Mouse (Mus musculus) natural killer cell, adult 2 months (primary cell): ENCODE measurements at regions not wholly inside any gene's neighbourhood (a gene's known extent, or its start where the extent isn't known, plus 50 kb on each side); places are given as distances from the start of the nearest gene placed in this dataset.

ENCODE experiments used
- DNase-seq, 2 experiments: peaks; one replicate each; pipeline ENCODE4 v3.0.0; 2022; ENCODE audit warnings: low spot score in 2 of 2

DNA sequence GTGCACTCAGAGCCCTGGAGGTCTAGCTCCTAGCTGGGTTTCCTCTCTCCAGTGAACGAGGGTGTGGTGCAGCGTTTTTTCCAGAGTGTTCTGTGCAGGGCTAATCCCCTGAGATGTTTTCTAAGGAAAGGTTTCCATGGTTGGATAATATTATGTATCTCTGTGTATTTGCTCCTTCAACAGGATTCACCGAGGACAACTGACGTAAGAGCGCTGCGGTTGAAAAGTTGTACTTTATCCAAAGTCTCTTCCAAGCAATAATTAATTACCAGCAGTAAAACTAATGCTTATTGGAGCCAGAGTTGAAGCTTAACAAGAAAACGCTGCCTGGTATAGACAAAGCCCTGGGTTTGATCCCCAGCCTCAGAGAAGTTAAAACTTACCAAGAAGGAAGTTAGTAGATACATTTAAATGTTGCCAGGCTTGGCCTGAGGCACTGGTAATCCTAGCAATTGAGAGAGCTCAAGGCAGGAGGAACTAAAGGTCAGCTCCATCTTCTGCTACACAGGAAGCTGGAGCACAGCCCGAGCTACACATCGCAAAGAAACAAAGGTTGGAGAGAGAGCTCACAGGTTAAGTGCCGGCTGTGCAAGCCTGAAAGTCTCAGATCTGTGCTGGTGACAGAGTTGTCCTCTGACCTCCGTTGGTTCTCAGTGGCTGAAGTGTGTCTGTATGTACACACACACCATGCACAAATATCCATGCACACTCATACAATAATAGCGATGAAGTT, 51.2 kb upstream of the Rap1b start:
- no peak for DNase-seq

DNA sequence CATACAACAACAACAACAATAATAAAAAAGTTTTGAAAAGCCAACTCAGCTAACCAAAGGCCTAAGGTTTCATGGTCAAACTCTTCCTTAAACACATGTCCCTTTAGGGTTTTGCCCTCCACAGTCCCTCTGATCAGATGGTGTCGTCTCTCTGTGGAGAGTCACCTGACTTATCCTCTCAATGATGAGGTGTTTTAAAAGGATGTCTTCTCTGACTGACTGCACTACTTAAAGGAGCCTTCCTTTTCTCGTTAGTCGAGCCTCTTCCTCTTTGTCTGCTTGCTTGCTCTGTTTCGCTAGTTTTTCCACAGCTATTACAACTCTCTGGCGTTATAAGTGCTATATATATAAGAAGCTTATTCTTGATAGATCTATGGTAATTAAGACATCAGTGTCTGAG, 51.9 kb upstream of the Rap1b start:
- no peak for DNase-seq

DNA sequence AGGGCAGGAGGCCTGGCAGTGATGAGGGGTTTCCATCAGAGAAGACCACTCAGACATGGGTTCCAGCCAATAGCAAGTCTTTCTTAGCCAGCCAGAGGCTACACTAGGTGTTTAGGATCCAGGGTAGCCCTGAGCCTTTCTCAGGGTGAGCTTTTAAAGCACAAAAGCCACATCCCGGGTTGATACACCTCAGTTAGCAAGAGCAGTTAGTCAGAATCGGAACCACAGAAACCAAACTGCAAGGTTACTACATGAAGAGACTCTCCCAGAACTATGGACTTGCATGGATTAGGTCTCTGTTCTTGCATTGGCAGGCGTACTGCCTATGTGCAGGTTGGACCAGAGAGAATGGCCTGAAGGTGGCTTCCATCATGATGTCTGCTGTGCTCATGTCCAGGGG, 52.6 kb upstream of the Rap1b start:
- DNase-seq = no peak

DNA sequence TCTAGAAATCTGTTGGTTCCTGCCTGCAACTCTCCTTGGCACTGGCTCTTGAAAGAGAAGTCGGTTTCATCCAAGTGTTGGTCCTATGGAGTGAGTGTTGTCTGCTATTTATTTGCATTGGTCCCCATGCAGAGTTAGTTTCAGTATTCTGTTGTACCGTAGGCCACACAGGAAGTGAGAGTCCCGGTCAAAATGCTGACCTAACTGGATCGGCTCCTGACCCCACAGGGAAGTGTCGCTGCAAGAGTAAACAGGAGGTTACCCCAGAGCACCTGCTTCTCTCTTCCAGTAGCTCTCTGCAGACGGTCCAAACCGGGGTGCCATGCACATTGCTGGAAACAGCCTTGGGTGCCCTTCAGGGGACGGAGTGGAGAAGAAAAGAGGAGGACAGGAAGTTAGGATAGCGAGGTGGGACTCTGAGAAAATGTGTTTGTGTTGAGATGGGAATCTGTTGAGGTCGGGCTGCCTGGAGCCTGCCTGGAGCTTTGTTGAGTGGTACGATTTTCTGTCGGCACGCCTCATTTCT, 53.6 kb upstream of the Rap1b start:
- DNase-seq = no peak

DNA sequence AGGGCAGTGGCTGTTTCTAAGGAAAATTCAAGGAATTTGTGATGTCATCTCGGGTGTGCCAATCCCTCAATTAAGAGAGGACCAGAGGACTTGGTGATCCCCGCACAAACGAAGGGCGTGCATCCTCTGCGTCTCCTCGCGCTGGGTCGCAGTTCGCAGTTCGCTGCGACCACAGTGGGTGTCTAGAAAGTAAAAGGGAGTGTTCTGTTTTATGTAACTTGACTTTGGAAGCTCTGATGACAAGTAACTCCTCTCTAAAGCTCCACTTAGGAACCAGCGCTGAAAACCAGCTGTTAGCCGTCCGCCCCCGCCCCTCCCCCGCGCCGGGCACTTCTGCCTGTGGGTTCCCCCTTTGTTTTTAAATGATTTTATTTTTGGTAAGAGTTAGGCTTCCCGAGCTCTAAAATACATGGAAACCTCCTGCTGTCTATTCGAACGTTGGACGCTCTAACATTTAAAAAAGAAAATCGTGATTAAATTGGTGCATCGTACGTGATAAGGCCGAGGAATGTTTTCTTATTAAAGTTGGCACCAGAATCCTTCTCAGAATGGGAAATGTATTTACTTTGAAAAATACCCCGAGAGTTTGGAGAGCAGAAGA, 59.9 kb upstream of the Rap1b start:
- no peak for DNase-seq

DNA sequence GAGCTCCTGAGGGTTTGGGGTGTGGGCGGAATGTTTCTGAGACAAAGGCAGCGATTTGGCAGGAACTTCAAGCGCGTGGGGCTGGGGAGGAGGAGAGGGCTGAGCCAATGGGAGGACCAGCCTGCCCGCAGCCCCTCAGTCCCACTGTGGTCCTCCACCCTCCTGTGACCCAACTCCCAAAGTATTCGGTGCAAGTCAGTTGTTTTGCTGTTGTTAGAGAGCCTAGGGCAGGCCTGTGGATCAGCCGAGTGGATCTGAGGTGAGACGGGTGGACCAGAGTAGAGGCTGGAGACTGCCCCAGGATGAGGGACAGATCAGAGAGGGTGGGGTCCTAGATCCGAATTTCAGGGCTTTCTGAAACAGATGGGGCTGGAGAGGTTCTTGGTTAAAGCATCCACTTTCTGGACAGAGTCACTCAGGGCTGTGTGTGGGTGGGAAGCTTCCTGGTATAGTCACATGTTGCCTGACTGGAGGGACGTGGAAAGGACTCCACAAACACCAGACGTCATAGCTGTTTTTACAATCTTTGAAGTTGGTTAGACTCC, 60.5 kb upstream of the Rap1b start:
- peak; percentile 16 to 49 for DNase-seq

DNA sequence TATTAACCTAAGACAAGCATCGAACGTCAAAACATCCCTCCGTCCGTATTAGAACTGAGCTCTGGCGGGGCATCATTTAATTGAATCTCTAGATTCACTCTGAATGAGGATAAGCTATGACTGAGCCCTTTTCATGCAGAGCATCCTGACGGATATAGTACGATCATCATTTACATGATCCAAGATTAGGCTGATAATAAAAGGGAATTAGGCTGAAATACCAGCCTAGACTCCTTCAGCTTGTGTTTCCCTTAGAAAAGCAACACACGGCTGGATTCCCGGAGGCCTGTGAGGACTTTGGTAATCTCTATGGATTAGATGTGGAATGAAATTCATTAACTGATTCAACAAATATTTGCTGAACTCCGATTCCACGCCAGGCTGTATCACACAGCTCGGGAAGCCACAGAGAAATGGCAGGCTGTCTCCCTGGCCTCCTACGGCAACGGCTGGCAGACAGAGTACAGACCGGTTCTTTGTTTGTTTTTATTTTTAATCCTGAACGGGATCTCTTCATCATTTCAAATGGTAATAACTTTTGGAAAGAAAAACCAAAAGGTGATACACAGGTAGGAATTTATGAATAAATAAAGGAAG, 62.3 kb upstream of the Rap1b start:
- no peak for DNase-seq

DNA sequence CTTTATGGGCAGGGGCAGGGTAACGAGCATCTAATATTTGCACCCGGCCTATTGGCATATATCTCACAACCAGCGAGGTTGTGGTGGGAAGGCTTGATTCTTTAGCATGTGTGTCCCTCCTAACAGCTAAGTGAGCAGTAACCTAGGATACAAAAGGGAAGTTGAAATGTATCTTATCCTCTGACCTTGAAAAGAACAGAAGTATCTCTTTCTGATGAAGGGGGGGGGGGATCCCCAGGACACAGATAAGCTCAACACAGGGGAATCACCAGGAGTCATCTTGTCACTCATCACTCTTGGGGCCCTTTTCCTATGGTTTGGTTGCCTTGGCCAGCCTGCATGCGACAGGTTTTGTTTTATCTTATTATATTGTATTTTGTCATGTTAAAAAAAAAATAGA, 63.3 kb upstream of the Rap1b start:
- no peak for DNase-seq

DNA sequence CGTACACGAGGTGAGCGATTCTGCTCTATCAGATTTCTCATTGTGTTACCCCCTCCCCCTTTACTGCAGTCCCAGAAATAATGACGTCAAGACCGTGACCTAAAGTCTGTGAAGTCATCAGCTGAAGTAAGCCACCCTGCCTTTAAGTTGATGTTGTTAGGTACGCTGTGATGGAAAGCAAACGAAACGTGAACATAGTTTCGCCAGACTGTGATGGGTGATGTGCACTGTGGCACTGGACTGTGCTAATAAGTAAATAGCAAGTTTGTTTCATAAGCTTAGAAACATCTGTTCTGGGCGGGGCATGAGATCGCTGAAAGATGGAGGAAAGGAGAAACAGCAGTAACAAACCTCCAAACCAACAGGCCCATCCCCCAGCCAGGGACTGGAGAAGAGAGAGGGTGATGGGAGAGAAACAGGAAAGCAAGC, 64.0 kb upstream of the Rap1b start:
- no peak for DNase-seq

DNA sequence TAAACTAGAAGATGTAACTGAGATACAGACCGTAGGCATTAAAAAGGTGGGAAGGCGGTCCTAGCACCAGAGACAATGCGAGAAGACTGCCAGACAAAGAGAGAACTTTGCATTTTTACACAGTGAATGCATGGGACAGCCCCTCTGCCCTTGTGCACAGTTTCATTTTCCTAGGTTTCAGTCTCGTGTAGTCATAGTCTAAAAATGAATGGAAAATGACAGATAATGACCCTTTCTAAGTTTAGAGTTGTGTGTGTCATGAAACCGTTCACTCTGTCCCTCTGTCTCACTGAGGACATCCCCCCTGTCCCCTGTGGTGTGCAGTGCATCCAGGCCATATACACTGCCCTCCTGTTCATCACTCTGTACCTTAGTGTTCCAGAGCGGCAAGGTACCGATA, 64.6 kb upstream of the Rap1b start:
- no peak for DNase-seq

DNA sequence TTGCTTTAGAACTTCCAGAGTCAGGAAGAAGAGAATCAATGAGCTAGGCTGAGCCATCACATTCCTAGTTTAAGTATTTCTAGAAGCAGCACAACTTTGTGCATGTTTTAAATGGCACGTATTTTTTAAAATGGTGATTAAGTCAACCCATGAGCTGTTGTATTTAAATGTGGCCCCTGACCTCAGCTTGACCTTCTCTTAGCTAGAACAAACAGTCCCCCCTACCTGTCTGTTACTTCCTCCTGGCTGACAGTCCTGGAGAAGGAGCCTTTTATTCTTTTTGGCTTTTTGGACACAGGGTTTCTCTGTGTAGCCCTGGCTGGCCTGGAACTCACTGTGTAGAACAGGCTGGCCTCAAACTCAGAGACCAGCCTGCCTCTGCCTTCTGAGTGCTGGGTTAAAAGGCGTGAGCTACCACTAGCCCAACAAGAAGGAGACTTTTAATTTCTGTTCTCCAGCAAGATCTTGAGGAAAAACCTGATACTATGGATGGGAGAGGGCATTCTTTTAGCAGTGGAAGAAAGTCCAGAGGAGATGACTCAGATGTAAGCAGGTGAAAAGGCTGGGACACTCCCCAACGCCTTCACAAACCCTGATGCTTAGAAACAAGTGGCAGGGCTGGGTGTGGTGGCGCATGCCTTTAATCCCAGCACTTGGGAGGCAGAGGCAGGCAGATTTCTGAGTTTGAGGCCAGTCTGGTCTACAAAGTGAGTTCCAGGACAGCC, 69.3 kb upstream of the Rap1b start:
- no peak for DNase-seq

DNA sequence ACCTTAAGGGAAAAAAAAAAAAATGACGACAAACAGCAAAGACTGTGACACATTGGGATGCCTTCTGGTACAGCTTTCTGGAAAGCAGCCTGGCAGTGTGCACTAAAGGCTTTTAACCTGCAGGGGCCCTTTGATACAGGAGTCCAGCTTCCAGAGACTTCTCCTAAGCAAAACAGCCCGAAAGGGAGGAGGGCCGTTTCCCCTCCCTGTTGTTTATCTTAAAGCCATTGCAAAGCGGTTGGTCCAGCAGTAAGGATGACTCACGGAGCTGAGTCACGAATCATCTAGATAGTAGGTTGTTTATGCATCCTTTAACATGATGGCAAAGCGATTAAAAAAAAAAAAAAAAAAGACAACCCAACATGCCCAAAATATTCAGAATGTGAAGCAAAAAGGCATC, 70.4 kb upstream of the Rap1b start:
- no peak for DNase-seq

DNA sequence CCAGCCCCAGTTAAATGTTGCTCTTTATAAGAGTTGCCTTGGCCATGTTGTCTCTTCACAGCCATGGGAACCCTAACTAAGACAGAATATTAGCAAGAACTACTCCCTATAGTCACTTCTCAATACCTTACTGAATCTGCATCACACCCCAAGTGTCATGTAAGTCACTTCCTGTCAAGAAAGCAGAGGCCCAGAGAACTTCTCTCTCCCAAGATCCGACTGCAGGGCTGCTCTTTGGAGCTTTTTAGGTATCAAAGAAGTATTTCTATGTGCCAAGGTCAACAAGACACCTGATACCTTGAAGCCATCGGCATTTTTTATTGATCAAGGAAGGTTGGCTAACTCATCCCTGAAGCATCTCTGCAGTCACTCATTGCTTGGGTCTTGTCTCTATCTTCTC, 72.0 kb upstream of the Rap1b start:
- DNase-seq = peak in 1 of 2 experiments; percentile 45

DNA sequence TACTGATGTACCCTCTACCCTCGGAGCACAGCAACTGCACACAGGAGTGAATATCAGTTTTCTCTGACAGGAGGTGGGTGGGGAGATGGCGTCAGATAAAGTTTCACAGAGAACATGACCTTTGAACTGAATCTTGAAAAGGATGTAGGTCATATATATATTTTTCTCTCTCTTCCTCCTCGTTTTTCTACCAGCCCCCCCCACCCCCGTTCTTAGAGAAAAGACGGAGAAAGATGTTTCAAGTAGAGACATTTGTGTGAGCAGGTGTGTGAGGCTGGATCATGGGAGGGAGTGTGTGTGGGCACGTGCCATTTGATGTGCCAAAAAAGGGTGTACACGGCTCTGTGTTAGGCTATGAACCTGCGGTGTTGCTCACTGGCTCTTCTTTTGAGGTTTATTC, 72.8 kb upstream of the Rap1b start:
- DNase-seq = peak; percentile 45 to 68

DNA sequence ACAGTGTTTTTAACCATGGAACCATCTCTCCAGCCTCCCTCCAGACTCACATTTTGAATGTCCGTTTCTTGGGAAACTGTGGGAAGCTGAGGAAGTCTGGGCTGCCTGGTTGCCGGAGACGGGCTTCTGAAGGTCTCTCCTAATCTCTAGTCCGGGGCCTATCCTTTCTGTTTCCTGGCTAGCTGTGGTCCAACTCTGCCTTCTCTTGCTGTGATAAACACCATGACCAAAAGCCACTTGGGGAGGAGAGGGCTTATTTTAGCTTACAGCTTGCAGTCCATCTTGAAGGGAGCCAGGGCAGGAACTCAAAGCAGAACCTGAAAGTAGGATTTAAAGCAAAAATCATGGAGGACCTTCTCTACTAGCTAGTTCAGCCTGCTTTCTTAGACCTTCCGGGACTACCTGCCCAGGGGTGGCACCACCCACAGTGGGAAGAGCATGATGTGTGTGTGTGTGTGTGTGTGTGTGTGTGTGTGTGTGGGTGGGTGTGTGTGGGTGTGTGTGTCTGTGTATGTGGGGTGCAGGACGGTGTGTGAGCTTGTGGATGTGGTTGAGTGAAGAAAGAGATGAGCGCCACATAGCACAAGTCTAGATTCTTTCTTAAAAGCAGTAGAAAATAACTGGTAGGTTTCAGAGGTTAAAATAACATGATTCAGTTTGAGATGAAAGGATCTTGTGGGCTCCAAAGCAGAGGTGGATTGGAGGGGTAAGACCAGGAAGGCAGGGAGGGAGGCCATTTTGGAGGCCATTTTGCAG, 73.5 kb upstream of the Rap1b start:
- no peak for DNase-seq

DNA sequence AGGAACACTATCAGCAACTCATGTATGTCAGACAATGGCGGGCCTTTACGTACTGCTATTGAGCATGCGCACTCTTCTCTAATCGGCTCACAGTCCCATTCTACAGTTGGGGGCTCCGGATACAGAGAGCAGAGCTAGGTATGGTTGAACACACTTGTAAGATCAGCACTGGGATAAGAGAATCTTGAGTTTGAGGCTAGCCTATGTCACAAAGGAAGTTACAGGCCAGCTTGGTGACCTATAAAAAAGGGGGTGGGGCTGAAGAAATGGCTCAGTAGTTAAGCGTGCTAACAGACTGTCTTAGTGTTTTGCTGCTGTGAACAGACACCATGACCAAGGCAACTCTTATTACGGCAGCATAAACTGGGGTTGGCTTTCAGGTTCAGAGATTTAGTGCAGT, 79.4 kb upstream of the Rap1b start:
- DNase-seq = no peak

DNA sequence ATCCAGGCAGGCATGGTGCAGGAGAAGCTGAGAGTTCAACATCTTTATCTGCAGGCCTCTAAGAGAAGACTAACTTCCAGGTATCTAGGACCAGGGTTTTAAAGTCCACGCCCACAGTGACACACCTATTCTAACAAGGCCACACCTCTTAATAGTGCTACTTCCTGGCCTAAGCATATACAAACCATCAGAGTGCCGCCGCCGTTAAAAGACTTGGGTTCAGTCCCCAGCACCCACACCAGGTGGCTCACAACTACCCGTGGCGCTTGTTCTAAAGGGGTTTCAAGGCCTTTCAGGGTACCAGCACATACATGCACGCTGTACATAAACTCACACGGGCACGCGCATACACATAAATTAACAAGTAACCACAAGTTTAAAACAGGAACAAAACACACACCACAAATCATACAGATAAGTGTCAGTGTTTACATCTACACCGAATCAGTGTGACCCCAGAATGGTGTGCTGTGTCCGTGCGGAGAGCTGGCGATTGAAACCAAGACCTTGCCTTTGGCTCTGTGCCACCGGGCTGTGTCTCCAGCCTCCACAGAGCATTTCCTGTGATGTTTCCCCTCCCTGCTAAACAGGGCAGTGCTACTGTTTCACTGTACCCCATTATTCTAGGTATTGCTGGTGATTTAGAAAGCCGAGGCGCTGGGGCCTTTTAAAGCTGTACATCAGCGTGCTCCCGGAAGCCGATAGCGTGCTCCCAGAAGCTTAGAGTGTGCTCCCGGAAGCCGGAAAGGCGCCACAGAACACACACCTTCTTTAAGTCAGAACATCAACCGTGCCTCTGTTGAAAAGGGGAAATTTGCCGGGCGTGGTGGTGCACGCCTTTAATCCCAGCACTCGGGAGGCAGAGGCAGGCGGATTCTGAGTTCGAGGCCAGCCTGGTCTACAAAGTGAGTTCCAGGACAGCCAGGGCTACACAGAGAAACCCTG, 80.0 kb upstream of the Rap1b start:
- DNase-seq = peak in 1 of 2 experiments; percentile 55

DNA sequence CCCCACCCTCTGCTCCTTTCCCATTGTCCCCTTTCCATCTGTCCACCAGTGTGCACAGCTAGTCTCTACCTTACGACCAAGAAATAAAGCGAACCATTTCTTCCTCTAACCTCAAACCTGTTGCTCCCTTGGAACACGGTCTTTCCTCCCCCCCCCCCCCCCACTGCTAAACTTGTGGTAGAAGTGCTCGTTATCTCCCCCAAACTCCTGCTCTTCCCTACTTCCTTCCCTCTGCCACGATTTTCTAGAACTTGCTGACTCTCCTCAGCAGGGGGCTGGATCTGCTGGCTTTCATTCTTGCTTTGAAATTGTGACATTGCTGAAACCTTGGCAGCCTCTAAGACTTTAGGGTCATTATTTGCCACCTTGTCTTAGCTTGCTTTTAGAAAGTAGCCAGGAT, 83.2 kb upstream of the Rap1b start:
- DNase-seq = no peak

DNA sequence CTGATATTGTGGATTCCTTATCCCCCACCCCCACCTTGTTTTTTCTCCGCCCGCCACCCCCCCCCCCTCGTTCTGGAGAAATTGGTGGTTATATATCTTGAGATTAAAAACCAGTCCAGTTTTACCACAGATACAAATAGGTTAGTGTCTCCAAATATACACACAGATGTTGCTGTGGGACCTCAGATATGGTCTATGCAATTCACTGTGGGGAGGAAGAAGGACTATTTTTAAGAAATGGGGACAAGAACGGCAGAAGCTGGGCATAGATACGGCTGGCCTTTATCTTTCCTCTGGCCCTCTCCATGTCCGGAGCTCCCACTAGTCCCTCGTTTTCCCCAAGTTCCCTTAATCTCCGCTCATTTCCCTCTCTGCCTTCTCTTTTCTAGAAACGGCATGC, 89.0 kb upstream of the Rap1b start:
- DNase-seq = no peak

DNA sequence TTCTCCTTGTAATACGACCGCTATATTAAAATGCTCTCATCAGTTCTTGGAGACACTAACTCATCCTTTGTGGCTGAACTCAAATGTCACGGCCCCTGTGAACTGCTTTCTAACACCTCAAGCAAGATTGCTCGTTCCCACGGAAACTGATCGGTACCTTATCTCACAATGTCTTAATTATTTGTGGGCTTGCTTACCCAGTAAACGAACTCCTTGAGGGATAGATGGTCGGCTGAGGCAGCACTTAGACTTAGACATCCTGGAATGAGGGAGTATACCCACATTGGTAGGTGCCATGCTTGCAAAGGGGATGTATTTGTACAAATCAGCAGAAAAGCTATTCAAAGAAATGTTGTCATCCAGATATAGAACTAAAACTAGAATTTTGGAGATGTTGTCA, 92.9 kb upstream of the Rap1b start:
- DNase-seq = no peak
